Mouse (Mus musculus) kidney, adult 2 months (tissue): Measurements from ENCODE around the gene Ifitm10.

Experiments used
- CTCF ChIP-seq: fragments of 200-500 bp; conservative IDR thresholded peaks from 2 replicates; pipeline ENCODE4 v1.5.1; 2011; ENCODE audit warnings: low read depth, mild to moderate bottlenecking, control low read depth, low read length, moderate library complexity, mixed read lengths; ENCODE audit not compliant: insufficient read depth, insufficient read length
- POLR2A ChIP-seq: fragments of 200-500 bp; IDR thresholded peaks from one replicate; pipeline ENCODE4 v1.6.1; 2011; ENCODE audit warnings: low read depth, low read length, control low read depth

GRCm38 (mm10) chr7:142393191-142393590 is 19.6 kb upstream of the Ifitm10 start:
- TF ChIP-seq POLR2A (no peak), CTCF (no peak)
